Mouse (Mus musculus): ENCODE data around the gene Phxr2. TPM values are rescaled to one million over a fixed set of nuclear protein-coding genes. Genes with fewer than 3 reads are reported as not detected.
"Not testable (repeated sequence)": the region's sequence is repeated elsewhere in the genome, so short reads cannot be mapped to it uniquely, and the experiment has no call there.

Gene Phxr2
- polyA plus RNA-seq, 1 experiment from 2014 or later, result 0.14 TPM

- Histone ChIP-seq H3K36me3 (ENCODE audit: control insufficient read depth, insufficient read depth, low read length) (no peaks in the 10 kb centered on the region), H3K4me2 (ENCODE audit: low read length) (no peak overlapping the region), H3K9me3 (ENCODE audit: control insufficient read depth, low read length) (no peaks in the 10 kb centered on the region), H3K4me1 (ENCODE audit: control insufficient read depth, insufficient read depth, low read depth, low read length) (no peaks in the 10 kb centered on the region), H3K27ac (ENCODE audit: low read depth, low read length) (no peak overlapping the region), H3K4me3 (ENCODE audit: low read length) (no peak overlapping the region), H3K27me3 (replicated peaks; ENCODE audit: control insufficient read depth, insufficient read depth, low read length) (no peaks in the 10 kb centered on the region), H3K9ac (ENCODE audit: low read depth, low read length) (no peak overlapping the region)
- ATAC-seq, result no peak
- 83% methylated on average over 5 of the region's 5 CpGs for WGBS
Measured at GRCm38 (mm10) chr10:99163002-99163401, 36.9 kb upstream of the Phxr2 start.

- Histone ChIP-seq H3K9ac (ENCODE audit: low read depth, low read length) (no peak overlapping the region), H3K4me2 (ENCODE audit: low read length) (no peak overlapping the region), H3K36me3 (ENCODE audit: control insufficient read depth, insufficient read depth, low read length) (no peaks in the 10 kb centered on the region), H3K9me3 (ENCODE audit: control insufficient read depth, low read length) (no peaks in the 10 kb centered on the region), H3K4me1 (ENCODE audit: control insufficient read depth, insufficient read depth, low read depth, low read length) (no peaks in the 10 kb centered on the region), H3K4me3 (ENCODE audit: low read length) (no peak overlapping the region), H3K27me3 (replicated peaks; ENCODE audit: control insufficient read depth, insufficient read depth, low read length) (no peaks in the 10 kb centered on the region), H3K27ac (ENCODE audit: low read depth, low read length) (no peak overlapping the region)
- ATAC-seq, result no peak
- 43% methylated on average over 8 of the region's 8 CpGs for WGBS
Measured at GRCm38 (mm10) chr10:99161987-99162582, 36.0 kb upstream of the Phxr2 start.

- H3K4me2 ChIP-seq (ENCODE audit: low read length); H3K27ac ChIP-seq (ENCODE audit: low read depth, low read length); H3K4me3 ChIP-seq (ENCODE audit: low read length); H3K4me1 ChIP-seq (ENCODE audit: control insufficient read depth, insufficient read depth, low read depth, low read length); H3K27me3 ChIP-seq (replicated peaks; ENCODE audit: control insufficient read depth, insufficient read depth, low read length); H3K9me3 ChIP-seq (ENCODE audit: control insufficient read depth, low read length); H3K36me3 ChIP-seq (ENCODE audit: control insufficient read depth, insufficient read depth, low read length); ATAC-seq; H3K9ac ChIP-seq (ENCODE audit: low read depth, low read length): not testable (repeated sequence)
- 96% methylated on average over 10 of the region's 10 CpGs for WGBS
Measured at GRCm38 (mm10) chr10:99157697-99158096, 31.6 kb upstream of the Phxr2 start.

GRCm38 (mm10) chr10:99156808-99157207, 30.7 kb upstream of the Phxr2 start:
- H3K4me2 ChIP-seq (ENCODE audit: low read length), result no peak overlapping the region
- no peak overlapping the region for H3K4me3 ChIP-seq (ENCODE audit: low read length)
- no peaks in the 10 kb centered on the region; the same call in 1 of the 2 replicates for H3K36me3 ChIP-seq (ENCODE audit: control insufficient read depth, insufficient read depth, low read length)
- H3K4me1 ChIP-seq (ENCODE audit: control insufficient read depth, insufficient read depth, low read depth, low read length), result no peaks in the 10 kb centered on the region
- H3K27me3 ChIP-seq (replicated peaks; ENCODE audit: control insufficient read depth, insufficient read depth, low read length), result no peaks in the 10 kb centered on the region
- H3K27ac ChIP-seq (ENCODE audit: low read depth, low read length), result no peak overlapping the region
- H3K9me3 ChIP-seq (ENCODE audit: control insufficient read depth, low read length), result no peaks in the 10 kb centered on the region
- 91% methylated on average over 5 of the region's 5 CpGs for WGBS
- ATAC-seq, result no peak
- no peak overlapping the region for H3K9ac ChIP-seq (ENCODE audit: low read depth, low read length)

- Histone ChIP-seq H3K27me3 (replicated peaks; ENCODE audit: control insufficient read depth, insufficient read depth, low read length) (no peaks in the 10 kb centered on the region), H3K9me3 (ENCODE audit: control insufficient read depth, low read length) (no peaks in the 10 kb centered on the region), H3K4me3 (ENCODE audit: low read length) (no peak overlapping the region), H3K4me2 (ENCODE audit: low read length) (no peak overlapping the region), H3K27ac (ENCODE audit: low read depth, low read length) (no peak overlapping the region), H3K4me1 (ENCODE audit: control insufficient read depth, insufficient read depth, low read depth, low read length) (no peaks in the 10 kb centered on the region), H3K36me3 (ENCODE audit: control insufficient read depth, insufficient read depth, low read length) (peaks cover 2% of the 10 kb centered on the region; the same call in 1 of the 2 replicates), H3K9ac (ENCODE audit: low read depth, low read length) (no peak overlapping the region)
- ATAC-seq, result no peak
- 89% methylated on average over 8 of the region's 8 CpGs for WGBS
Measured at GRCm38 (mm10) chr10:99154635-99155034, 28.5 kb upstream of the Phxr2 start.

- Histone ChIP-seq H3K9ac (ENCODE audit: low read depth, low read length) (no peak overlapping the region), H3K27me3 (replicated peaks; ENCODE audit: control insufficient read depth, insufficient read depth, low read length) (no peaks in the 10 kb centered on the region), H3K4me2 (ENCODE audit: low read length) (no peak overlapping the region), H3K9me3 (ENCODE audit: control insufficient read depth, low read length) (no peaks in the 10 kb centered on the region), H3K4me3 (ENCODE audit: low read length) (no peak overlapping the region), H3K27ac (ENCODE audit: low read depth, low read length) (no peak overlapping the region), H3K4me1 (ENCODE audit: control insufficient read depth, insufficient read depth, low read depth, low read length) (no peaks in the 10 kb centered on the region), H3K36me3 (ENCODE audit: control insufficient read depth, insufficient read depth, low read length) (peaks cover 2% of the 10 kb centered on the region; the same call in 1 of the 2 replicates)
- WGBS, result 94% methylated on average over 6 of the region's 6 CpGs
- no peak for ATAC-seq
Measured at GRCm38 (mm10) chr10:99152063-99152462, 25.9 kb upstream of the Phxr2 start.

- 95% methylated on average over 1 of the region's 1 CpGs for WGBS
- H3K9me3 ChIP-seq (ENCODE audit: control insufficient read depth, low read length), result no peaks in the 10 kb centered on the region
- no peaks in the 10 kb centered on the region for H3K4me1 ChIP-seq (ENCODE audit: control insufficient read depth, insufficient read depth, low read depth, low read length)
- H3K27me3 ChIP-seq (replicated peaks; ENCODE audit: control insufficient read depth, insufficient read depth, low read length), result no peaks in the 10 kb centered on the region
- H3K27ac ChIP-seq (ENCODE audit: low read depth, low read length), result no peak overlapping the region
- no peak overlapping the region for H3K4me3 ChIP-seq (ENCODE audit: low read length)
- H3K9ac ChIP-seq (ENCODE audit: low read depth, low read length), result no peak overlapping the region
- H3K36me3 ChIP-seq (ENCODE audit: control insufficient read depth, insufficient read depth, low read length), result peaks cover 2% of the 10 kb centered on the region; the same call in 1 of the 2 replicates
- no peak overlapping the region for H3K4me2 ChIP-seq (ENCODE audit: low read length)
- no peak for ATAC-seq
Measured at GRCm38 (mm10) chr10:99151580-99151979, 25.5 kb upstream of the Phxr2 start.

GRCm38 (mm10) chr10:99150016-99150415, 23.9 kb upstream of the Phxr2 start:
- H3K9me3 ChIP-seq (ENCODE audit: control insufficient read depth, low read length), result no peaks in the 10 kb centered on the region
- H3K36me3 ChIP-seq (ENCODE audit: control insufficient read depth, insufficient read depth, low read length), result 0 out of 2 replicates have a peak, but pooled peaks cover 2% of the 10 kb centered on the region
- ATAC-seq, result no peak
- no peaks in the 10 kb centered on the region for H3K27me3 ChIP-seq (replicated peaks; ENCODE audit: control insufficient read depth, insufficient read depth, low read length)
- H3K4me2 ChIP-seq (ENCODE audit: low read length), result no peak overlapping the region
- no peak overlapping the region for H3K4me3 ChIP-seq (ENCODE audit: low read length)
- no peaks in the 10 kb centered on the region for H3K4me1 ChIP-seq (ENCODE audit: control insufficient read depth, insufficient read depth, low read depth, low read length)
- H3K27ac ChIP-seq (ENCODE audit: low read depth, low read length), result no peak overlapping the region
- 93% methylated on average over 6 of the region's 6 CpGs for WGBS
- no peak overlapping the region for H3K9ac ChIP-seq (ENCODE audit: low read depth, low read length)

GRCm38 (mm10) chr10:99146596-99146995, 20.5 kb upstream of the Phxr2 start:
- Histone ChIP-seq H3K9me3 (ENCODE audit: control insufficient read depth, low read length) (no peaks in the 10 kb centered on the region), H3K27me3 (replicated peaks; ENCODE audit: control insufficient read depth, insufficient read depth, low read length) (no peaks in the 10 kb centered on the region), H3K4me3 (ENCODE audit: low read length) (no peak overlapping the region), H3K4me1 (ENCODE audit: control insufficient read depth, insufficient read depth, low read depth, low read length) (no peaks in the 10 kb centered on the region), H3K36me3 (ENCODE audit: control insufficient read depth, insufficient read depth, low read length) (0 out of 2 replicates have a peak, but pooled peaks cover 2% of the 10 kb centered on the region), H3K9ac (ENCODE audit: low read depth, low read length) (no peak overlapping the region), H3K4me2 (ENCODE audit: low read length) (no peak overlapping the region), H3K27ac (ENCODE audit: low read depth, low read length) (no peak overlapping the region)
- 96% methylated on average over 8 of the region's 8 CpGs for WGBS
- ATAC-seq, result no peak
